Mouse (Mus musculus) kidney, postnatal 36 days (tissue): ENCODE measurements around the gene Zfp36l1.

Experiments used
- DNase-seq, 2 experiments: peaks; one replicate each; pipeline ENCODE4 v3.0.0; 2021 to 2022; ENCODE audit warnings: mixed read lengths in 2 of 2

The Zfp36l1 gene

DNA sequence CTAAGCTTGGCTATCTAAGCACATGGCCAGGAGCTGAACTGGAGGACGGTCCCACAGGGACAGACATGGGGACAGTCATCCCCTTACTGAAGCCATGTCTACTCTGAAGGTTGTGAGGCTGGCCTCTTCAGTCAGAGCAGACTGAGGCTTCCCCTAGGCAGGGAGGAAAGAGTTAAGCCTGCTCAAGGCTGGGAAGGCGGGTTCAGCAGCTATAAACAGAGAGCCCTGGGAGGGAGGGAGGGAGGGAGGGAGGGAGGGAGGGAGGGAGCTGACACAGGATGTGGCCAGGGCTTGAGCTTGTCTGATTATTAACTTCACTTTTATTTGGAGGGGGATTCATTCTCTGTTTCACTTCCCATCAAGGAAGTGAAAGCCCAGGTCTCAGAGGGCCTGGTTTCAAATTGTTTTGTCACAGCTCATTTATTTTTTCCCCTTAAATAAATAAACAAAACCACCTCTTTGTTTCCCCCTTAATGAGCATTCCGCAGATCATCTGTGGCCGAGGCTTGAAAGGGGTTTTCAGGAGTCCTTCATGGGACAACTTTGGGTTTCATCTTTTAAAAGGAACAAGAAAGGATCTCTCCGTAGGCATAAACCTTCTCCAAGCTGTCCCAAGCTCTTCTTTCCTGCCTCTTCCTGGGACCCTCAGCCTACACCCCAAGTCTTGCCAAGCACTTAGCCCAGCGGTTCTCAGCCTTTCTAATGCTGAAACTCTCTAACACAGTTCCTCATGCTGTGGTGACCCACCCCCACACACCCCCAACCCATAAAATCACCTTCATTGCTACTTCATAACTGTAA, 17.9 kb upstream of the Zfp36l1 start:
- peak; percentile 61 to 72 for DNase-seq

DNA sequence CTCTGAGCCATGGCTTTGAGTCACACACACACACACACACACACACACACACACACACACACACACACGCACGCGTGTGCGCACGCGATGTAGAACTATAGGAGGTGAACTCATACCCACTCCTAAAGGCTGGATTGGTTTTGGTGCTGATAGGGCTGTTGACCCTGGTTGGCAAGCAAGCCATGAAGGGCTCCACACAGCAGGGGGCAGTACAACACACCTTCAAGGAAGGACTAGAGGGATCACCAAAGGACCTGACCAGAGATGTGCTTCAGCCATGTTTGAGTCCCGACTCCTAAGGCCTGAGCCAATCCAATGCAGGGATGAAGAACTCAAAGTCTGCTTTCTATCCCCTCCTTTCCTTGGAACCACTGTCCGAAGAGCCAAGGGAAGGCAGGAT, 16.7 kb upstream of the Zfp36l1 start:
- peak in 1 of 2 experiments; percentile 70 for DNase-seq

DNA sequence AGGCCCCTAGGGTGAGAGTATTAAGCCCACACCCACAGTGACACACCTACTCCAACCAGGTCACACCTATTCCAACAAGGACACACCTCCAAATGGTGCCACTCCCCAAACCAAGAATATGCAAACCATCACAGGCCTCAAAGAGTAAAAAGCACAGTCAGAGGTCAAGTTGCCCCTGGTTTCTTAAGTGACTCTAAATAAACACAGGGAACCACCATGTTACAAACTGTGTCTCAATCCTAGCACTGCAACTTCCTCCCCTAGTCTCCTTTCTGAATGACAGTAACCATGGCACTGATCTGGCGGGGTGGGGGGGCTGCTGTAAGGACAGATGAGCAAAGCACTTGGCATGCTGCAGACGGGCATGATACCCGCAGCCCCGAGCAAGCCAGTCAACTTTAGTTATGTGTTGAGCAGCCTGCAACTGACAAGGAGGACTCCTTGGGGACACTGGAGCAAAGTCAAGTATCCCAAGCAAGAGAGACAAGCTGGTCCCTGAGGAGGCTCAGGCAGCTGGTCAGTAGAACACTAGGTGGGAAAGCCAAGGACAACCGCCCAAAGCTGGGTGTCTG, 14.5 kb upstream of the Zfp36l1 start:
- no peak for DNase-seq

DNA sequence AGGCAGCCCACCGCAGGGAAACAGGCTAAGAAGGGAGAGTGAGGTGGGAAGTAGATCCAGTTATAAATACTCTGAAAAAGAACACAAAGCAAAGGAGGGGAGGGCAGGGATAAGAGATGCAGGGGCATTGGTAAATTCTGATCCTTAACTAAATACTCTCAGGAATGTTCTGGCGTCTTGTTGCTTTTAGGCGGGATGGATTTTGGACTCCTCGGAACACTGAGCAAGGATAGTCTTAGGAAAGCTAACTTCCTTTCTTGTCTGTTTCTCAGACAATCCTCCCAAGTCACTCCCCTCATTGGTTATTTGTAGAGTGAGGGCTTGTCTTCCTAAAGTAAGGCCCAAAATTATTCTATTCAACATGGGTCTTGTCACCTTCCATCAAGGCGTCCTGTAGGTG, 12.5 kb upstream of the Zfp36l1 start:
- peak in 1 of 2 experiments; percentile 59 for DNase-seq

GRCm38 (mm10) chr12:80124756-80125155, 11.9 kb upstream of the Zfp36l1 start:
- DNase-seq, result no peak

DNA sequence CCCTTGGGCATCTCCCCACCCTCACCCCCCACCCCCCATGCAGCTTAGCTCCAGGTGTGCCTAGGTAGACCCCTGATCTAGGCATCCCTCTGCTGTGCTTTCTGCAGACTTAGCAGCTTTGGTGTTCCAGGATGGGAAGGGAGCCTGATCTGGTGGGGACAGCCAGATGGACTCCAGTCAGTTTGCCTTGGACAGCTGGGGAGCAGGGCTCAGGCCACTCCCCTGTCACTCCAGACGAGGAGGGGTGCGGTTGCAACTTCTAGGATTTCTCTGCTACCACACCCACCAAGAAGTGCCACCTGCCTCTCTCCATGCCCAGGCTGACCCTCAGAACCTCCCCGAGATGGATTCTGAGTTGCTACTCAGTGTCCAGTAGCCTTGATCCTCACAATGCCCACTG, 11.4 kb upstream of the Zfp36l1 start:
- no peak for DNase-seq

DNA sequence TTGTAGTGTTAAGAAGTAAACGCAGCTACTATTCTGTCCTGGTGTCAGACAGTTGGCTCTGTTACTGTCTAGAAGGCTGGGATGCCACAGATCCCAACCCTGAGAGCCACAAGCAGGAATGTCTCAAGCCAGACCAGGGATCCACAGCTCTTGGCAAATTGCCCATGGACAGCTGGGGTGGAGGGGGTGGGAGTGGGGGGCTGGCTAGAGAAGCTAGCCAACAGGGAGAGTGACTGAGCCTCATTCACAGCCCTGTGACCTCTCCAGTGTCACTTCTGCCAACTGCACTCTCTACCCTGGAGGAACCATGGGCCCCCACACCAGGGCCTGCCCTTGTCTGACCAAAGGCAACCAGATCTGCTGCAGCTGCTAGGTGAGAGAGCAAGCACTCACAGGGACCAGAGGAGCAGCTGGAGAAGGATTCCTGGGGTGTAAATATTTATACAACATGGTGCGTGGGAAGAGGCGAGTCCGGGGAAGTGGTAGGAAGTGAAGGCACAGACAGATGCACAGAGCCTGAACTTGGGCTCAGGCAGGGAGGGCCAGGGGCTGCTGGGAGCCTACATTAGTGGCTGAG, 10.5 kb upstream of the Zfp36l1 start:
- DNase-seq, result no peak

- DNase-seq, result no peak
Observed at GRCm38 (mm10) chr12:80121438-80121837, 8.6 kb upstream of the Zfp36l1 start.

DNA sequence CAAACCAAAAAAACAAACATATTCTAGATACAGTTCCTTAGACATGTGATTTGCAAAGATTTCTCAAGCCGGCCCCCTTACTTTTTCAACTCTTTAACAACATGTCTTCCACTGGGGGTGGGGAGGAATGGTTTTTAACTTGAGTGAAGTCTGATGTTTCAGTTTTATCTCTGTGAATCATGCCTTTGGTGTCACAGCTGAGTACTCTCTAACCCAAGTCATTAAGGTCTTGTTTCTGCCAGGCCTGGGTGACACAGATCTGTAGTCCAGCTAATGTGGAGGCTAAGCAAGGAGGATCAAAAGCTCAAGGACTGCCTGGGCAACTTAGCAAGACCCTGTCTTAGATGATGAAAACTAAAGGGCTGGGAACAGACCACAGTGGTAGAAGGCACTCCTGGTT, 5.8 kb upstream of the Zfp36l1 start:
- no peak for DNase-seq

DNA sequence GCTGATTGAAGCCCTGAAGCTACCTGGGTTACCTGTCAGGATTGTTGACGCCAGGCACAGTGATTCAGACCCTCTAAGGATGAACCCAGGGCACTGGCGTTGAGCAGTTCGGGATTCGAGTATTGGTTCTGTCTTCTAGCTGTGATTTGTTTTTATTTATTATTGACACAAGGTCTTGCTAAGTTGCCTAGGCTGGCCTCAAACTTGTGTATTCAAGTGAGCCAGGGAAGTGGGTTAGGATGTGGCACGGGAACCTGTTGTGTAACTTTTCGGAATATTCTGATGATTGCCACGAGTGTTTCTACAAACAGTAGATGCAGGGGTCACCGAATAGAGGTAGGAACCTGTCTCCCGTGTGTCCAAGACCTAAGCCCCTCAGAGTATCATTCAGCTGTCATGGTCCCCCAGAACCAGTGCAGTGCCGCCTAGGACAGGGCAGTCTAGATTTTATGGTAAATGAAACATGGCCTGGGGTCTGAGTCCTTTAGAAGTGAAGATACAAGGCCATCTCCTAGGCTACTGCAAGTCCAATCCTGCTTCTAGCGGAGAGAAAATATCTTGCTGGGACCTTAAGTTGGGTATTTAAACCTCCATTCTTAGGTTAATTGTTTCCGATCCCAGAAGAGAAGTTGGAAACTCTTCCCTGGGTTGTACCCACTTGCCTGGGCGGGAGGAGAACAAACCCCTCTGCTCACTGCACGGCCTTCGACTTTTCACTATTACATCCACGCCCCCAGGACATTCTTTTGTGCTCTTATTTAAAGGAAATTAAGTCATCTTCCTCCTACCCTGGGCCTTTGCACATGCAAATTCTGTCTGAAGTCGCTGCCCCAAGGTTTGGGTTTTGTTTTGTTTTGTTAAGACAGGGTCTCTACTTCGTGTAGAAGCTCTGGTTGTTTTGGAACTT, 3.6 kb upstream of the Zfp36l1 start:
- DNase-seq, result no peak

GRCm38 (mm10) chr12:80115863-80116194, 3.0 kb upstream of the Zfp36l1 start:
- no peak for DNase-seq

- peak; percentile 89 to 92 for DNase-seq
Observed at GRCm38 (mm10) chr12:80115142-80115862, 2.5 kb upstream of the Zfp36l1 start.

DNA sequence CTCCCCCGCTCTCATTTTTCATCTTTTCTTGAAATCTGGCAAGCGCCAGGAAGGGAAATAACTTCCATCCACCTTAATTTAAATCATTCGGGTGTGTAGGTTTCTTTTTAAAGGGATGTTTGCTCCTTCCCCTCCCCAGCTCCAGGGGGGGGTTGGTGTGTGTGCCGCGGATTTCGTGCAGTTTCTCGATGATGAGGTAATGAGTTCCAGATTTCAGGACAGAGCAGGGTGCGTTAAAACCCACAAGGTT, 2.0 kb upstream of the Zfp36l1 start:
- no peak for DNase-seq

GRCm38 (mm10) chr12:80114031-80114891, 1.4 kb upstream of the Zfp36l1 start:
- DNase-seq, result peak; percentile 87 to 93

DNA sequence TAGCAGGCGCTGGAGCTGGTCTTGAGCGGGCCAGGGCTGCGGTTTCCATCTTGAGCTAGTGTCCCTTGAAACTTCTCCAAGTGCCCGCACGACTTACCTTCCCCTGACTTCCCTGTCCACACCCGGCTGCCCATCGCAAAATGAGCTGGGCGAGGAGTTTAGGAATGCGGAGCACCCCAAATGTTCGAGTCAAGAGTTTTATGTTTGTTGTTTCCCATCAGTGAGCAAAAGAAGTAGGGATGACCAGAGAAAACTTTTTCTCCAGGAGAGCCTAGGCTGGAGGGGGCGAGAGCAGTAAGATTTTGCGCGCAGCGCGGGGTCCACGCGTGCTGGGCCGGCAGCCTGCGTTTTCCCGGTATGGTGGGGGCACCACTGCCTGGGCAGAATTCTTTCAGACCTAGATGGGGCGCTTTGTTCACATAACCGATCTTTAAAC, 791 bp upstream of the Zfp36l1 start:
- DNase-seq, result peak in 1 of 2 experiments; percentile 76

DNA sequence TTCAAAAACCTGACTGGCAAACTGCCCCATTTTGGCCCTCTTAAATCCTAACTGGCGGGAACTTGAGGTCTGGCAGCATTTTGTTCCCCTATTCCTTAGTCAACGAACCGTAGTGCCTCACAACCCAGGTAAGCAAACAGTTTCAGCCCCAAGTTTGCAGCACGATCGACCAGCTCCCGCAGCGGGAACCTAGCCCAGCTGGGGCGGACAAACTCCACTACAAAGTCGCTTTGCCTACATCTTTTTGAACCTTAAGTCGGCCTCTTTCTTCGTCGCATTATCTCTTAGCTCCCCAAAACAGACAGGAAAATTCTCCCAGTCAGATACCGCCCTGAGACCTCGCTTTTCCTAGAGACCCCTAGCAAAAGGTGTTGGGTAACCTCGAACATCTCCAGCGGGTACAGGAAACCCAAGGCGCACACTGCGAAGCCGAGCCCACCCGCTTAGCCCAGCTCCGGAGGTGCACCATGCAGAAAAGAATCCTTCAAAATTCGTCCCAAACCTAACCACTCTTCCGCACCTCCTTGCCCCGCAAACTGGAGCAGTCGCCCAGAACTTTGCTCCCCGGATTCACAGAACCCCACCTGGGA, 647 bp downstream of the Zfp36l1 start:
- peak in 1 of 2 experiments; percentile 47 for DNase-seq

GRCm38 (mm10) chr12:80111131-80112070, 1.4 kb downstream of the Zfp36l1 start:
- DNase-seq, result peak; percentile 54 to 66

DNA sequence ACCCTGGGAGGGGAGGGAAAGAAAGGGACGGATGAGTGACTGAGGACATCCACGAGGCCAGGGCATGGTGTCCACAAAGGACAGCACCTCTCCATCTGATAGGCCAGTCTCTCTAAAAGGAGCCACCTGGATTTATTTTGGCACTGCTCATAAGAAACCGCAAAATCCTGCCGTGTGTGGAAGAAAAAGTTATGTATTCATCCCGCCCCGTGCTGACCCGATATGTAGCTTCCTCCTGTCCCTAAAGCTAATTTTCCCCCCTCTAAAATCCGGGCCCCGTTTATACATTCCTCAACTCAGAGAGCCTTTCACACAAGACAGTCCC, 2.3 kb downstream of the Zfp36l1 start:
- no peak for DNase-seq

- peak in 1 of 2 experiments; percentile 65 for DNase-seq
Observed at GRCm38 (mm10) chr12:80109753-80110545, 2.9 kb downstream of the Zfp36l1 start.
